In genomic region chr8:120490354-120491141, GRCm38 (mm10) we compare ENCODE assay signal across 8 mouse cellular contexts.
A peak's percentile ranks its signal among the peaks of the same experiment; 100 is the strongest.
DNase-seq lines count a peak whose midpoint lies in the region; ATAC-seq and TF ChIP-seq lines count a peak whose summit lies in the region.

No protein-coding gene starts in this region.

- peak overlapping the region; percentile 97 for H3K9ac ChIP-seq in forebrain, embryonic 12.5 days
- H3K9ac ChIP-seq in midbrain, postnatal 0 days (replicated peaks; ENCODE audit: low read length, poor library complexity, severe bottlenecking) = peak overlapping the region; percentile 92

- DNase-seq in cerebellum, adult 11-12 months = peak; percentile 50
- DNase-seq in A20 (ENCODE audit: low read depth, low spot score) = peak; percentile 81
- peak; percentile 57 to 58 for DNase-seq in kidney, postnatal 36 days
- DNase-seq in midbrain, postnatal 0 days (ENCODE audit: low spot score) = no peak
- DNase-seq in gastrocnemius, postnatal 4 days (ENCODE audit: low spot score in 2 of 2) = no peak
- no peak for DNase-seq in layer of hippocampus, postnatal 14 days (ENCODE audit: low spot score in 2 of 2)

- H3K4me1 ChIP-seq in forebrain, embryonic 12.5 days = peaks cover 83% of the 10 kb centered on the region
- peaks cover 44% of the 10 kb centered on the region for H3K4me1 ChIP-seq in midbrain, postnatal 0 days (ENCODE audit: insufficient read depth, low read length)

- H3K9me3 ChIP-seq in forebrain, embryonic 12.5 days = no peaks in the 10 kb centered on the region
- H3K9me3 ChIP-seq in midbrain, postnatal 0 days (ENCODE audit: low read length) = no peaks in the 10 kb centered on the region

- WGBS in forebrain, embryonic 12.5 days = 10% methylated on average over 12 of the region's 12 CpGs
- 15% methylated on average over 12 of the region's 12 CpGs for WGBS in midbrain, postnatal 0 days

- 0 out of 2 replicates have a peak, but pooled peaks cover 2% of the 10 kb centered on the region for H3K27me3 ChIP-seq in forebrain, embryonic 12.5 days
- no peaks in the 10 kb centered on the region for H3K27me3 ChIP-seq in midbrain, postnatal 0 days (ENCODE audit: insufficient read depth, low read length)

- H3K4me3 ChIP-seq in forebrain, embryonic 12.5 days (replicated peaks) = peak overlapping the region; percentile 82
- H3K4me3 ChIP-seq in midbrain, postnatal 0 days (ENCODE audit: low read depth, low read length) = peak overlapping the region; percentile 90

- no peak for TF ChIP-seq CTCF in midbrain, postnatal 0 days (IDR thresholded peaks at IDR 0.05)

- no peak for ATAC-seq in cerebellum, adult (ENCODE audit: insufficient number of reproducible peaks, low FRiP score, low TSS enrichment)
- no peak for ATAC-seq in forebrain, embryonic 12.5 days (ENCODE audit: low FRiP score)
- ATAC-seq in midbrain, postnatal 0 days (ENCODE audit: low FRiP score) = no peak

- H3K27ac ChIP-seq in forebrain, embryonic 12.5 days = peak overlapping the region; percentile 100
- H3K27ac ChIP-seq in midbrain, postnatal 0 days (ENCODE audit: low read depth, low read length) = peak overlapping the region; percentile 52; the same call in 1 of the 2 replicates

- no peaks in the 10 kb centered on the region for H3K36me3 ChIP-seq in forebrain, embryonic 12.5 days (replicated peaks)
- no peaks in the 10 kb centered on the region for H3K36me3 ChIP-seq in midbrain, postnatal 0 days (ENCODE audit: insufficient read depth, low read length)

- H3K4me2 ChIP-seq in forebrain, embryonic 12.5 days = peak overlapping the region; percentile 96
- H3K4me2 ChIP-seq in midbrain, postnatal 0 days (ENCODE audit: low read depth, low read length, poor library complexity, severe bottlenecking) = peak overlapping the region; percentile 97

Comparison
In these comparisons a context has a peak if more than half of its experiments do, and no peak if none do; other contexts are left out.
1. DNase-seq: peak in cerebellum, adult 11-12 months (single experiment), A20 (single experiment) and kidney, postnatal 36 days (2 of 2); none in midbrain, postnatal 0 days (single experiment), gastrocnemius, postnatal 4 days (0 of 2) and layer of hippocampus, postnatal 14 days (0 of 2).